Mouse (Mus musculus): ENCODE measurements at regions not wholly inside any gene's neighbourhood (a gene's known extent, or its start where the extent isn't known, plus 50 kb on each side); places are given as distances from the start of the nearest gene placed in this dataset.

DNA sequence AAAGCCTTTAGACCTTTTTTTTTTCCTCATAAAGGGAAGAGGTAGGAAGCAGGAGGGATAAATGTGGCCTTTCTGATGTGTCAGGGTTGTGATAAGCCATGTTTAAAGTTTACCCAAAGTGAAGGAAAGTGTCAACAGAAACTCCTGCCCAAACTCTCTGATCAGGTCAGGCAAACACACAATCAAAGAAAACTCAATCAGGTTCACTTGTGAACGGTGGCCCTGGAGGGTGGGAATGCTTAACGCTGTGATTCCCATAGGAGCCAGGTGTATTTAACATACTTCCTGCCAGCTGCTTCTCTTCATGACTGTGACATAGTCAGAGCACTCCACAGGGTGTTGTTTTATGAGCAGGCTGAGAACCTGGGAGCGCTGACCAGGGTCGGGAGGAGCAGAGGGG is 59.1 kb upstream of the Sox9 start:
- no peak for DNase-seq (ENCODE audit: low spot score in 2 of 2)

DNA sequence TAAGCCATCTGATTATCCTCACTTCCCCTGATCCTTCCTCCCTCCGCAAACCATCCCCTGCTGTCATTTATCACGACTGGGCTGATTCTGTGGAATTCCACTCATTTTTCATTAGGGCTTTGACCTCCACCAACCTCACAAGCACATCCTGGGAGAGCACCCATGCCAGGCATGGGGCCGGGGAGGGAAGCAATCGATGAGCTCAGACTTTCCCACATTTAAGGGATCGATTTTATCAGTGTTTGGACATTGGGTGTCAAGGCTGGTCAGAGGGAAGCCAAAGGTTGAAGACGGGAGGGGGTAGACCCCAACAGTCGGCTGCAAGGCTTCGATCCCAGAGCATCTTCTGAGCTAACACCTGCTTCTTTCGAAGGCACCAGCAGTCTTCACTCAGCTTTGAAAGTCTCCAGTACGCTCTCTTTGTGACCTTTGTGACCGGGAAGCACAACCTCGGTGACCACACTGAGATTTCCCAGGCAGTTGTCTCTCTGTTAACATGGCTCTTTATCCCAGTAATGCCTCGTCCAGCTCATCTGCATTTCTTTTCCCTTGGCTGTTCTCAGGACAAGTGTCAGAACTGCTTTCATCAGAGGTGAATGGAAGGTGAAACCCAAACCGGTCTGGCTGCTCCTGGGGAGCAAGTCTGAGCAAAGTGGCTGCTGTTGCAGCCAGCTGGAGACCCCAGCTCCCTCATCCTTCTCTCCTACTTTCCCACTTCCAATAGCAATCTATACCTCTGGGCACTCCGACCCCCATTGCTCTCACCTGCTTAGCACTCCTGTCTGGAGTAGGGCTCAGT is 53.7 kb upstream of the Sox9 start:
- DNase-seq (ENCODE audit: low spot score in 2 of 2) = no peak
